Mouse (Mus musculus): ENCODE measurements around the gene Plrg1.

- TF ChIP-seq TAL1 (IDR thresholded peaks at IDR 0.05; ENCODE audit: low read length), result no peak
- no peak for TF ChIP-seq GATA1 (IDR thresholded peaks at IDR 0.05; ENCODE audit: low read length)
Observed at GRCm38 (mm10) chr3:83039666-83040065, 15.7 kb upstream of the Plrg1 start.
